Mouse (Mus musculus) embryonic facial prominence, embryonic 10.5 days (tissue): ENCODE results near the gene Taf7l. TPM values are rescaled to one million over a fixed set of nuclear protein-coding genes. Genes with fewer than 3 reads are reported as not detected.

Experiments used
- DNase-seq: peaks from one replicate; pipeline ENCODE4 v3.0.0-alpha.2; 2017; ENCODE audit warnings: low spot score
- H3K27ac ChIP-seq: fragments of 300-500 bp; sonication (generic); replicated peaks from 2 replicates; pipeline ENCODE4 v1.5.1; 2016; ENCODE audit warnings: mild to moderate bottlenecking
- H3K27me3 ChIP-seq: fragments of 300-500 bp; sonication (generic); replicated peaks from 2 replicates; pipeline ENCODE4 v1.6.1; 2016; ENCODE audit warnings: low read depth, mild to moderate bottlenecking; ENCODE audit not compliant: poor library complexity, severe bottlenecking
- H3K36me3 ChIP-seq: fragments of 300-500 bp; sonication (generic); replicated peaks from 2 replicates; pipeline ENCODE4 v1.6.1; 2016; ENCODE audit warnings: mild to moderate bottlenecking, moderate library complexity
- H3K4me1 ChIP-seq: fragments of 300-500 bp; sonication (generic); 2 replicates; pipeline ENCODE4 v1.6.1; 2016
- H3K4me3 ChIP-seq: fragments of 300-500 bp; sonication (generic); 2 replicates; pipeline ENCODE4 v1.5.1; 2016; ENCODE audit warnings: mild to moderate bottlenecking, moderate library complexity
- H3K9me3 ChIP-seq: fragments of 300-500 bp; sonication (generic); 2 replicates; pipeline ENCODE4 v1.6.1; 2016; ENCODE audit warnings: mild to moderate bottlenecking
- WGBS: fragments of 180-500 bp; shearing (Covaris S2); methylation state at CpG from one replicate; pipeline ENCODE4 v1.1.7; 2016; 5-methylcytosine and 5-hydroxymethylcytosine counted together
- polyA plus RNA-seq: library from polyadenylated mRNA; unstranded; fragments of >200 nt; fragmentation: Nextera tagmentation; extraction: Ambion mirVana; gene quantifications from 2 replicates; pipeline ENCODE4 v1.2.1, GENCODE M21; 2016

Gene Taf7l
- polyA plus RNA-seq, result 0.21 TPM in 1 of 2 replicates, not detected in the other

GRCm38 (mm10) chrX:134476290-134476689 is at the start of gene Taf7l:
Taf7l (minus strand) TSS chrX:134476490.
- WGBS, result 90% methylated on average over 25 of the region's 25 CpGs
- Histone ChIP-seq H3K27ac (no peak within 1 kb of the TSS), H3K27me3 (peaks cover 6% of the 10 kb centered on the region; the same call in 1 of the 2 replicates), H3K4me1 (no peaks in the 10 kb centered on the region), H3K4me3 (no peak within 1 kb of the TSS), H3K36me3 (no peaks in the 10 kb centered on the region), H3K9me3 (peaks cover 16% of the 10 kb centered on the region)
- no peak for DNase-seq

DNA sequence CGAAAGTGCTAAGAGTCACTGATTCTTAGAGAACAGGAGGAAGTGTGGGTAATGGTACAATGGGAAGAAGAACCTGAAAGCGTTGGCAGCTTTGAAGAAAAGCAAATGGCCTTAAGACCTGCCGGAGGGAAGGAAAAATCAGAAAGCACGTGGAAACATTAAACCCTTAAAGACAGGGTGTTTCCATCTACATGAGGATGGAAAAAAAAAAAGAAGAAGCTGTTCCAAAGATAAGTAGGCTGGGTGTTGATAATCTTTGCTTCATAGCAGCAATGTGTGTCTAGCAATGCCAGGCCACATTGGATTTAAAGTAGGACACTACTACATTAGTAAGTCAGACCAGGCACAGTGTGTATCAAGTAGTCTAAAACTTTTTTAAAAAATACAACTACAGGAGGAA is 49.0 kb upstream of the Taf7l start:
- H3K4me1 ChIP-seq, result no peaks in the 10 kb centered on the region
- no peaks in the 10 kb centered on the region for H3K9me3 ChIP-seq
- no peak overlapping the region for H3K4me3 ChIP-seq
- H3K27me3 ChIP-seq, result peaks cover 4% of the 10 kb centered on the region; the same call in 1 of the 2 replicates
- H3K36me3 ChIP-seq, result no peaks in the 10 kb centered on the region
- H3K27ac ChIP-seq, result no peak overlapping the region
- DNase-seq, result no peak
- WGBS, result 85% methylated on average over 4 of the region's 4 CpGs

GRCm38 (mm10) chrX:134523772-134524171 is 47.5 kb upstream of the Taf7l start:
- no peak overlapping the region for H3K4me3 ChIP-seq
- 83% methylated on average over 4 of the region's 4 CpGs for WGBS
- no peak for DNase-seq

GRCm38 (mm10) chrX:134509473-134509872 is 33.2 kb upstream of the Taf7l start:
- 0 out of 2 replicates have a peak, but pooled peaks cover 1% of the 10 kb centered on the region for H3K27me3 ChIP-seq
- WGBS, result 45% methylated on average over 2 of the region's 2 CpGs
- no peaks in the 10 kb centered on the region for H3K9me3 ChIP-seq
- H3K27ac ChIP-seq, result no peak overlapping the region
- DNase-seq, result no peak
- no peaks in the 10 kb centered on the region for H3K36me3 ChIP-seq
- H3K4me1 ChIP-seq, result no peaks in the 10 kb centered on the region
- H3K4me3 ChIP-seq, result no peak overlapping the region

More at GRCm38 (mm10) chrX:134523772-134524171, 47.5 kb upstream of the Taf7l start:
- Histone ChIP-seq H3K36me3 (no peaks in the 10 kb centered on the region), H3K9me3 (no peaks in the 10 kb centered on the region), H3K27ac (no peak overlapping the region), H3K4me1 (no peaks in the 10 kb centered on the region), H3K27me3 (peaks cover 4% of the 10 kb centered on the region; the same call in 1 of the 2 replicates)

GRCm38 (mm10) chrX:134507977-134508376 is 31.7 kb upstream of the Taf7l start:
- H3K4me1 ChIP-seq, result no peaks in the 10 kb centered on the region
- no peaks in the 10 kb centered on the region for H3K9me3 ChIP-seq
- WGBS, result 68% methylated on average over 6 of the region's 6 CpGs
- 0 out of 2 replicates have a peak, but pooled peaks cover 3% of the 10 kb centered on the region for H3K27me3 ChIP-seq
- no peak overlapping the region for H3K27ac ChIP-seq
- no peak overlapping the region for H3K4me3 ChIP-seq
- no peaks in the 10 kb centered on the region for H3K36me3 ChIP-seq
- no peak for DNase-seq

DNA sequence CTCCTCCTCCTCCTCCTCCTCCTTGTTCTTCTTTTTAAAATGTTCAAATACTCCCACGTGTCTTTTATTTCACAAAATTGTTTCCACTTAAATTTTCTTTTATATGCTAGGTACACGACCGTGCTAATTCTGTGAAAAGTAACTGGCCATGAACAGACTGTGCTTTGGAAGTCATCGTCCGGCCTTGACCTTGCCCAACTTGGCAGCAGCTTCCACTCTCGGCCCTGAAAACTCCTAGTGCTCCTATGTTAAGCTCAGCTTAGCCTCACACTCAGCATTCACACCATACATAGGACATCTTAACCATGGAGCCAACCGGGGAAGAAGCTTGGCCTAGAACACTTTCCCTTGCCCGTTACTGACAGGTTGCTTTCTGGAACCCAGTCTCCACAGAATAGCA is 24.4 kb upstream of the Taf7l start:
- H3K9me3 ChIP-seq, result no peaks in the 10 kb centered on the region
- DNase-seq, result no peak
- no peak overlapping the region for H3K27ac ChIP-seq
- H3K36me3 ChIP-seq, result no peaks in the 10 kb centered on the region
- WGBS, result 83% methylated on average over 8 of the region's 8 CpGs
- 0 out of 2 replicates have a peak, but pooled peaks cover 14% of the 10 kb centered on the region for H3K27me3 ChIP-seq
- H3K4me3 ChIP-seq, result no peak overlapping the region
- H3K4me1 ChIP-seq, result no peaks in the 10 kb centered on the region

DNA sequence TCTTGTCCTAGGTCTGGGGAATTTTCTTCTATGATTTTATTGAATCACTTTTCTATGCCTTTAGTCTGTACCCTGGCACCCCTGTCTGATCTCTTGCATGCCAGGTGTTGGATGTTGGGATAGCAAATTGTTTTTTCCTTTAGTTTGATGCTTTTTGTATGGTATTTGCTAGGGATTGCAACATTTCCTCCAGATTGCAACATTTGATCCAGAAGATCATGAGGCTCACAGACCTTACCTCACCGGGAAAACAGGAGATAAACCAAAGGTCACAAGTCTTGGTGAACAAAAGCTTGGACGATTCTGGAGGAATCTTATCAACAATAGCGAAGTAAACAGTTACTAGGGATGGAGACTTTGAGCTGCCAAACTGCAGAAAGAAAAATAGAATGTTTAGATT is 5.4 kb upstream of the Taf7l start:
- no peak for DNase-seq
- WGBS, result 71% methylated on average over 3 of the region's 3 CpGs

DNA sequence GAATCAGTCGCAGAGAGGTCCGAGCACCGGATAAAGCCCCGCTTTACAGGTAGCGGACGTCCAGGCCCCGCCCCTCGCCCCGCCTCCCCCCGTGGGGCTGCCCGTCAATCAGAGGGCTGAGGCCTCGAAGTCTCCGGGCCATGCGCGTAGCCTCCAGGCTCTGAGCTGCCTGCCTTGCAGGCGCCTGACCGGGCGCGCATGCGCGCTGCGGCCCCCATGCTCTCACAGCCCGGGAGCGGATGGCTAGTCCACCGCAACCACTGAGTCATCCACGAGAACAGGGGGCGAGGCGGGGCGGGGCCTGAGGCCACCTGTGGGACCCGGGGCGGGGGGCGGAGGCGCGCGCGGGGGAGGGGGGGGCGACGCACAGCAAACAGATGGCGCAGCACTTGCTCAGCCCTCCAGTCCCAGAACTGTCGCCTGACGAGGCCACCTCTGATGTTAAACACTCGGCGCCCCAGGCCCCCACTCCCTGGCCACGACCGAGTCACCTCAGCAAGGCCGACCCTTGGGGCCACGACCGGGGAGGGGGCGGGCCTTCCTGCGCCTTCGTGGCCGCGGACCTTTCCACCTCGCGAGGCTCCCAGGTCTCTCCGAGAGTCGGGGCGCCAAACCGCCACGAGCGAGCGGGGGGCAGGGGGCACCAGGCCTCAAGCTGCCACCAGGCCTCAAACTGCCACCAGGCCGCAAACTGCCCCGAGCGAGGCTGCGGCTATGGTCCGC is 1.1 kb downstream of the Taf7l start:
- peak; percentile 16 for DNase-seq
- no peak overlapping the region for H3K4me3 ChIP-seq
- H3K4me1 ChIP-seq, result no peaks in the 10 kb centered on the region
- peaks cover 16% of the 10 kb centered on the region for H3K9me3 ChIP-seq
- peaks cover 6% of the 10 kb centered on the region; the same call in 1 of the 2 replicates for H3K27me3 ChIP-seq
- no peaks in the 10 kb centered on the region for H3K36me3 ChIP-seq
- WGBS, result 71% methylated on average over 61 of the region's 67 CpGs
- H3K27ac ChIP-seq, result no peak overlapping the region

More for the DNA sequence above, 5.4 kb upstream of the Taf7l start:
- Histone ChIP-seq H3K27ac (no peak overlapping the region), H3K4me1 (no peaks in the 10 kb centered on the region), H3K4me3 (no peak overlapping the region), H3K36me3 (no peaks in the 10 kb centered on the region), H3K9me3 (no peaks in the 10 kb centered on the region), H3K27me3 (no peaks in the 10 kb centered on the region)

- Histone ChIP-seq H3K4me3 (no peak overlapping the region), H3K9me3 (no peaks in the 10 kb centered on the region), H3K27ac (no peak overlapping the region), H3K36me3 (no peaks in the 10 kb centered on the region), H3K27me3 (peaks cover 47% of the 10 kb centered on the region), H3K4me1 (peaks cover 3% of the 10 kb centered on the region; the same call in 1 of the 2 replicates)
- WGBS, result 62% methylated on average over 3 of the region's 3 CpGs
- no peak for DNase-seq
These were observed 49.0 kb downstream of the Taf7l start for GRCm38 (mm10) chrX:134427307-134427706.

- no peak overlapping the region for H3K4me3 ChIP-seq
- H3K9me3 ChIP-seq, result no peaks in the 10 kb centered on the region
- DNase-seq, result no peak
- no peaks in the 10 kb centered on the region for H3K36me3 ChIP-seq
- H3K27ac ChIP-seq, result no peak overlapping the region
- peaks cover 3% of the 10 kb centered on the region; the same call in 1 of the 2 replicates for H3K4me1 ChIP-seq
- 60% methylated on average over 6 of the region's 6 CpGs for WGBS
- H3K27me3 ChIP-seq, result peaks cover 42% of the 10 kb centered on the region
These were observed 49.5 kb downstream of the Taf7l start for GRCm38 (mm10) chrX:134426819-134427218.

DNA sequence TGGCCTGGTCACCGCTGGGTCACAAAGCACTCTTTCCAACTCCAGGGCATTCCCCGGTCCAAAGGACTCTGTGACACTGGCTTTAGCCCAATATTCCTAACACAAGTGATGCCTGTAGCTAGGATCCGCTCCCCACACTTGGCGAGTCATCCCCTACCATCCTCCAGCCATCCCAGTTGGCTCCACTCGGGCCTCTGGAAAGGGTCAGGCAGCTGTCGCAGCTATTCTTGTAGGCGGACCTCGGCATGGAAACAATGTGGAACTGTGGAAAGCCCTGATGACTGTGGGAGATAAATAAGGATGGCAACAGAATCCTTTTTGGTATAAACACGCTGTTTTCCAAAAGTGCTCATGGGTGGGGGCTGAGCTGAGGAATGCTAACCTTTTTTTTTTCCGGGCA is 50.5 kb downstream of the Taf7l start:
- H3K27me3 ChIP-seq, result peaks cover 37% of the 10 kb centered on the region
- WGBS, result 77% methylated on average over 10 of the region's 10 CpGs
- no peak overlapping the region for H3K27ac ChIP-seq
- H3K9me3 ChIP-seq, result no peaks in the 10 kb centered on the region
- no peak for DNase-seq
- H3K4me3 ChIP-seq, result no peak overlapping the region
- H3K4me1 ChIP-seq, result peaks cover 3% of the 10 kb centered on the region; the same call in 1 of the 2 replicates
- H3K36me3 ChIP-seq, result no peaks in the 10 kb centered on the region

GRCm38 (mm10) chrX:134424263-134424662 is 52.0 kb downstream of the Taf7l start:
- no peak for DNase-seq
- no peaks in the 10 kb centered on the region for H3K36me3 ChIP-seq
- H3K4me3 ChIP-seq, result no peak overlapping the region
- peaks cover 3% of the 10 kb centered on the region; the same call in 1 of the 2 replicates for H3K4me1 ChIP-seq
- WGBS, result 88% methylated on average over 5 of the region's 5 CpGs
- H3K27ac ChIP-seq, result no peak overlapping the region
- no peaks in the 10 kb centered on the region for H3K9me3 ChIP-seq
- peaks cover 29% of the 10 kb centered on the region for H3K27me3 ChIP-seq

- Histone ChIP-seq H3K27me3 (peaks cover 9% of the 10 kb centered on the region), H3K36me3 (no peaks in the 10 kb centered on the region), H3K4me3 (no peak overlapping the region), H3K4me1 (no peaks in the 10 kb centered on the region), H3K27ac (no peak overlapping the region), H3K9me3 (no peaks in the 10 kb centered on the region)
- no peak for DNase-seq
- WGBS, result 92% methylated on average over 5 of the region's 5 CpGs
These were observed 56.2 kb downstream of the Taf7l start for GRCm38 (mm10) chrX:134420097-134420496.
